Mouse (Mus musculus): ENCODE measurements around the gene Tomm40l. TPM values are rescaled to one million over a fixed set of nuclear protein-coding genes. Genes with fewer than 3 reads are reported as not detected.

Tomm40l gene
- polyA plus RNA-seq, 1 experiment from 2014 or later: 44.8 TPM

DNA sequence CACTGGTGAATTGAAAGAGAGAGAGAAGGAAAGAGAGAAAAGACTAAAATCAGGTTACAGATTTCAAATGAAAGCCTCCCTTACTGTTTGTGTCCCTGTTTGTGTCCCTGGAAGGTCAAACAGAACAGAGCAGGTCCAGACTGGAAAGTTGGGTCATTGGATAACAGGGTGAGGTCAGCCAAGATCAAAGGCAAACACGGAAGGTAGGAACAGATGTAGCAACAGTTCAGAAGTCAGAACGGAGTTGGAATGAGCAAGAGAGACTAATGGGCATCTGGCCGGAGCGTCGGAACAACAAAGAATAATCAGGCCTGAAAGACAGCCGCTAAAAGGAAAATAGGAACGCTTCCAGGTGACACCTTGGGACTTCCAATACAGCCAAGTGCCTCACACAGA, 18.1 kb downstream of the Tomm40l start:
- Histone ChIP-seq H3K4me1 (peaks cover under 1% of the 10 kb centered on the region; the same call in 1 of the 2 replicates), H3K9me3 (no peaks in the 10 kb centered on the region), H3K4me3 (no peak overlapping the region), H3K9ac (no peak overlapping the region), H3K36me3 (no peaks in the 10 kb centered on the region), H3K4me2 (no peak overlapping the region), H3K27ac (replicated peaks) (no peak overlapping the region), H3K27me3 (replicated peaks) (no peaks in the 10 kb centered on the region; the same call in 1 of the 2 replicates)
- WGBS: 53% methylated on average over 7 of the region's 7 CpGs
- no peak for ATAC-seq (ENCODE audit: extremely low read depth, insufficient number of reproducible peaks, low FRiP score, low TSS enrichment)

DNA sequence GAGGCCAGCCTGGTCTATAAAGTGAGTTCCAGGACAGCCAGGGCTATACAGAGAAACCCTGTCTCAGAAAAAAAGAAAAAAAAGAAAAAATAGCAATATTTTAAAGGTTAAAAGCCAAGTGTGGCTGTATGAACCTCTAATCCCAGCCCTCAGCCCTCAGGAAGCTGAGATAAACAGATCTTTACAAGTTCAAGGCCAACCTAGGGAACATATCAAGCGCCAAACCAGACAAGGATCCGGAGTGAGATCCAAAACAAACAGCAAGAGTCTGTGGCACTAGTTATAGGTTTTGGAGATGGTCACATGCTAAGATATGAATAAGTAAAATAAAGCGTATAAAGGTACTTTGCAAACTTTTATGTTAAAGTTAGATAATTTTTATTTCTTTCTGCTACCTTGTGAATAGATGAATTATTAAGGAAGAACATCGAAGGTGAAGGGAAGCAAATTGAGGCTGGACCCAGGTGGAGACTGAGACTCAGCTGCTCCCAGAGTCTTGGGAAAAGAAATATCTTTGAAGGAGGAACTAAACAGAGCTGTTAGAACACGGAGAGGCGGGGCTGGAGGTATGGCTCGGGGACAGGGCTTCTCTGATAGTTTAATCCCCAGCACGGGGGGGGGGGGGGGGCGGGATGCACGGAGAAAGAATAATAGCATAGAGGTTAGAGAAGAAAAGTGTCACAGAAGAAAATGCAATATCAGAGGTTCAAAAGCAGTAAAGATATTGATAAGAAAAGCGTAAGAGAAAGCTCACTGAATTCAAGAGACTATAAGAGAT, 18.7 kb downstream of the Tomm40l start:
- no peak for ATAC-seq (ENCODE audit: extremely low read depth, insufficient number of reproducible peaks, low FRiP score, low TSS enrichment)
- H3K4me1 ChIP-seq: no peaks in the 10 kb centered on the region
- H3K4me2 ChIP-seq: no peak overlapping the region
- WGBS: 54% methylated on average over 11 of the region's 11 CpGs
- H3K4me3 ChIP-seq: no peak overlapping the region
- no peaks in the 10 kb centered on the region for H3K36me3 ChIP-seq
- H3K9me3 ChIP-seq: no peaks in the 10 kb centered on the region
- H3K27me3 ChIP-seq (replicated peaks): no peaks in the 10 kb centered on the region; the same call in 1 of the 2 replicates
- H3K27ac ChIP-seq (replicated peaks): no peak overlapping the region
- H3K9ac ChIP-seq: no peak overlapping the region

DNA sequence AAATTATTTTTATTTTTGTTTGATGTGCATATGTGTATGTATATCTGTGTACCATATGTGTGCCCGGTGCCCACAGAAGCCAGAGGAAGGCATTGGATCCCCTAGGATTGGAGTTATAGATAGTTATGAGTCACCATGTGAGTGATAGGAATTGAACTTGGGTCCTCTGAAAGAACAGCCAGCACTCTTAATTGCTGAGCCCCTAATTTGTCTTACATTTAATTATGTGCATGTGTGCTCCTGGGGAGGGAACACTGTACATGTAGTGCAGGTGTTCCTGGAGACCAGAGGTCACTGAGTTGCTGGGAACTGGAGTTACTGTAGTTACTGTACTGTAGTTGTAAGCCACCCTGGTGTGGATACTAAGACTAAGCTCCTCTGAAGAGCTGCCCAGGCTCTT, 21.5 kb downstream of the Tomm40l start:
- peaks cover 18% of the 10 kb centered on the region for H3K27me3 ChIP-seq (replicated peaks)
- H3K9ac ChIP-seq: no peak overlapping the region
- no peak overlapping the region for H3K4me3 ChIP-seq
- 98% methylated on average over 1 of the region's 1 CpGs for WGBS
- peaks cover 6% of the 10 kb centered on the region for H3K4me1 ChIP-seq
- no peak overlapping the region for H3K27ac ChIP-seq (replicated peaks)
- no peaks in the 10 kb centered on the region for H3K9me3 ChIP-seq
- H3K36me3 ChIP-seq: no peaks in the 10 kb centered on the region
- no peak for ATAC-seq (ENCODE audit: extremely low read depth, insufficient number of reproducible peaks, low FRiP score, low TSS enrichment)
- H3K4me2 ChIP-seq: no peak overlapping the region

DNA sequence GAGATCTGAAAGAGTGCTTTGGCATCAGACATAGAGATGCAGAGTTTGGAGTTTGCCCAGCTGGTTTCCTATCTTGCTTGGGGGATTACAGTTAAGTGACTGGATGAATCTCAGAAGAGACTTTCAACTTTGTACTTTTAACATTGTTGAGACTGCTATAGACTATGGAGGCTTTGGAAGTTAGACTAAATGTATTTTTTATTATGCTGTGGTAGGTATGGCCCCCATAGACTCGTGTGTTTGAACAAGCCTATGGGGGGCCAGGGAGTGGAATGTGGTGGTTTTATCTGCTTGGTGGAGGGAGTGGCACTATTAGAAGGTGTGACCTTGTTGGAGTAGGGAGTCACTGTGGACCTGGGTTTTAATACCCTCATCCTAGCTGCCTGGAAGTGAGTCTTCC, 22.8 kb downstream of the Tomm40l start:
- peaks cover 31% of the 10 kb centered on the region for H3K27me3 ChIP-seq (replicated peaks)
- H3K9ac ChIP-seq: no peak overlapping the region
- no peak overlapping the region for H3K27ac ChIP-seq (replicated peaks)
- no peak overlapping the region for H3K4me3 ChIP-seq
- ATAC-seq (ENCODE audit: extremely low read depth, insufficient number of reproducible peaks, low FRiP score, low TSS enrichment): no peak
- H3K4me2 ChIP-seq: no peak overlapping the region
- 33% methylated on average over 1 of the region's 1 CpGs for WGBS
- no peaks in the 10 kb centered on the region for H3K9me3 ChIP-seq
- H3K36me3 ChIP-seq: no peaks in the 10 kb centered on the region
- H3K4me1 ChIP-seq: peaks cover 19% of the 10 kb centered on the region

DNA sequence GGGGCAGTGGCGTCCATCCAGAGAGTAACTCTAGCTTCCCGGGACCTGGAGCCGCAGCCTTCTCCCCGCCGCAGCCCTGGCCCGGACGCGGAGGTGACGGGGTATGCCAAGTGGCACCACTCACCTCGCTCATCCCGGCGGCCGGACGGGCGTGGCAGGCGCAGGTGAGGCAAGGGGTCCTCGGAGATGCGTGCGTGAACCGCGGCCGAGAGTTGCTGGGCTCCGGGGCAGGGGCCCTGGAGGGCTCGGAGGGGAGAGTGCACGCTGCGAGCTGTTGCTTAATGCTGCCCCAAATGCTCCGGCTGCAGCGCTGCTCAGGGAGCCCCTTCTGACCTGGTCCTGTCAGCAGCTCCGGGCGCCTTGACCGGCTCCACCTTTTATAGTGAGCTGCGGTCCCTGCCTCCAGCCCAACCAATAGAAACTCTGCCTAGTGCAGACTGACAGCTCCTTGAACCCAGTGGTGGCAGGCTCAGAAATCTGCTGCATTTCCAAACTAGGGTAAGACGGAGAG, 26.4 kb downstream of the Tomm40l start, which contains the start of gene Pcp4l1:
Gene Pcp4l1, minus strand, starts transcription at position 382 of the 511 bp plus-strand sequence.
- Histone ChIP-seq H3K4me2 (peak within 1 kb of the TSS; percentile 87), H3K27ac (replicated peaks) (peak within 1 kb of the TSS; percentile 51), H3K4me3 (peak within 1 kb of the TSS; percentile 68), H3K9ac (peak within 1 kb of the TSS; percentile 85), H3K27me3 (replicated peaks) (peaks cover 52% of the 10 kb centered on the region), H3K4me1 (peaks cover 43% of the 10 kb centered on the region), H3K9me3 (no peaks in the 10 kb centered on the region), H3K36me3 (no peaks in the 10 kb centered on the region)
- ATAC-seq (ENCODE audit: extremely low read depth, insufficient number of reproducible peaks, low FRiP score, low TSS enrichment): peak; percentile 84
- WGBS: 0% methylated on average over 33 of the region's 33 CpGs

DNA sequence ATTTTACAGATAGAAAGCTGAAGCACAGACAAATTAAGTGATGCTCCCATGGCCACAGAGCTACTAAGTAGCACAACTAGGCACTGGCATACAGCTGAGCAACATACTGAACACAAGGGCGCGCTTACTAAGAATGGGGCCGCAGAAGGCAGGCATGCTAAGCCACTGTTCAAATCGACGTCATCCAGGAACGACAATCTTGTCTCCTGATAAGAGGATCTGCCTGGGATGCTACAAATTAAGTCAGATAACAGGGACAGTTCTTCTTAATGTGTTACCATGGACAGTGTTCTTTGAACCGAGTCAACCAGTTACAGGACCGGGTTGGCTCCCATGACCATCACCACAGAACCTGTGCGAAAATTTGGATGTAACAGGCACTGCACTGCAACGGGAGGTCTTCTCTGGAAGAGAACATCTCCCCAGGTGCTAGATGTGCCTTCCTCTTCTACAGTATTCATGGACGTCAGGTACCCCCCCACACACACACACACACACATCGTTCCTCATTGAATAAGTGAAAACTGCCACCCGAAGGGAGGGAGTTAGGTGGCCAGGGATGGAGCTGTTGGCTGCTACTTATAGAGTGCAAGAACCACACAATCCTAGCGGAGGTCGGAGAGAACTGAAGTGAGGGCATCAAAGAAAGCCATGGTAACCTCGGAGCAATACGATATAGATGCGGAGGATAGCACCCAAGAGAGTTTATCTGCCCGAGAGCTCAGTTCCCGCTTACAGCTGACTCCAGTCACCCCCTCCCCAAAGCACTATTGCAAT, 27.1 kb downstream of the Tomm40l start:
- WGBS: 8% methylated on average over 20 of the region's 20 CpGs
- no peaks in the 10 kb centered on the region for H3K9me3 ChIP-seq
- peaks cover 52% of the 10 kb centered on the region for H3K27me3 ChIP-seq (replicated peaks)
- peaks cover 50% of the 10 kb centered on the region for H3K4me1 ChIP-seq
- H3K4me2 ChIP-seq: peak overlapping the region; percentile 87
- ATAC-seq (ENCODE audit: extremely low read depth, insufficient number of reproducible peaks, low FRiP score, low TSS enrichment): no peak
- H3K4me3 ChIP-seq: peak overlapping the region; percentile 68
- peak overlapping the region; percentile 51 for H3K27ac ChIP-seq (replicated peaks)
- no peaks in the 10 kb centered on the region for H3K36me3 ChIP-seq
- H3K9ac ChIP-seq: peak overlapping the region; percentile 85

DNA sequence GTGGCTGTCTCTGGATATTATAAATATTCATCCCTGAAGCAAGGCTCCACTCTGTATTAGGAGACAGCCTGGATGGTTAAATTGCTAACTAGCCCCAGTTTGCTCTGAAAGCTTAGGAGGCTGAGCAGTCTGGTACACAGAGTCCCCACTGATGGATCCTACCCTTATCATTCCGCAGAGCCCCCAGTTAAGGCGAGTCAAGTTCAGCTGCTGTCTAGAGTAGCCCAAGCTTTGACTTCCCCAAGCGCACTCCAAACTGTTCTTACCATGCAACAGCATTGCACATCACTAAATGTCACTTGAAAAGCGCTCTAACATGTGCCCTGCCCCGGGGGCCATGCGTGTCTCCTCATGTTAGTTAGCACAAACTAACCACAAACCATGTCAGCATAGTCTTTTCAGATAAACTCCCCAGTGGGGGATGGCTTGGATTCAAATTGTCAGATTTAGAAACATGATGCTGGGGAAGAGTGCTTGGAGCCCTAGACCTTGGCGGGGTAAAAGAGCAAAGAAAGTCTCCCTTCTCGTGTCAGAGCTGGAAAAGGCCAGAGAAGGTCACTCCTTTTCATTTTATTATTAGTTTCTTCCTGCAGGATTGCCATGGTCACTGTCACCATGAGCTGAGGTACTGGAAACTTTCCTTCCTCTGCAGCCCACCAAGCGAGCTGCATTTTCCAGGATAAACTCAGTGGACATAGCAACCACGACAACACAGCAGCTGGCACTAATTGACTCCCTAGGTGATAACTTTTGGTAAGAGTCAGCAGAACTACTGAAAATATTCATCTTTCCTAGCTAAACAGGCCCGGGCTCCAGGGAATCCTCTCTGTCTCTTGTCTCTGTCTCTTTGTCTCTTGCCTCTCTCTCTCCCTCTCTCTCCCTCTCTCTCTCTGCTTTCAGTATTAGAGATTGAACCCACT, 28.1 kb downstream of the Tomm40l start:
- Histone ChIP-seq H3K27ac (replicated peaks) (no peak overlapping the region), H3K9ac (peak overlapping the region; percentile 85), H3K4me3 (peak overlapping the region; percentile 68), H3K4me2 (peak overlapping the region; percentile 87), H3K4me1 (peaks cover 60% of the 10 kb centered on the region), H3K27me3 (replicated peaks) (peaks cover 52% of the 10 kb centered on the region), H3K36me3 (no peaks in the 10 kb centered on the region), H3K9me3 (no peaks in the 10 kb centered on the region)
- WGBS: 36% methylated on average over 11 of the region's 11 CpGs
- ATAC-seq (ENCODE audit: extremely low read depth, insufficient number of reproducible peaks, low FRiP score, low TSS enrichment): no peak

DNA sequence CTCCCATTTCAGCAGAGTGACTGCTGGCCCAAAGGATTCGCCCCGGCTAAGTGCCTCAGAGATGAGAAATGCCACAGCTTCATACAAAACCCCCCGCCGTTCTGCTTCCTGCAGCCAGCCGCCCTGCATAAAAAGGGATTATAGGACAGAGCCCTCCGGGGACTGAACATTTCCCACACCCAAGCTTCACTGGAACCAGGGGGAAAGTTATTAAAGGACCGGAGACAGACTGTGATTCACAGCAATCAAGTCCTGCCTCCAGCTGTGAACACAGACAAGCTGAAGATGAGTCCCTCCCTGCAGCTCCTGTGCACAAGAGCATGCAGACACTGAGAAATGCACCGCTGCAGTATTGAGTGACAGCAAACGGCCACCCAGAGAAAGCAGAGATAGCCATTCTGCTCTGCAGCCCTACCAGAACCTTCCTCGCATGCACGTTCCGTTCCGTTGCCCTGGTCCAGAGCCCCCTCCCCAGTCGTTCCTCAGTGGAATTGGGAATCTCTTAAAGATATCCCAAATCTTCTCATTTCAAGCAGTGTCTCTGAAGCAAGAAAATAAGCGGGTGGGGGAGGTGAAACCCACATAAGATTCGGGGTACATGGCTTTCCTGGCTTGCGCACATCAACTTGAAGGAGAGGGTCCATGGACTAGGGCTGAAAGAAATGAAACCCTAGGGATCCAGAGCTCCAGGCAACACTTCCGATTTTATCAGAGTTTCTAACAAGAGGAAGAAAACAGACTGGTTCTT, 29.0 kb downstream of the Tomm40l start:
- no peaks in the 10 kb centered on the region for H3K9me3 ChIP-seq

DNA sequence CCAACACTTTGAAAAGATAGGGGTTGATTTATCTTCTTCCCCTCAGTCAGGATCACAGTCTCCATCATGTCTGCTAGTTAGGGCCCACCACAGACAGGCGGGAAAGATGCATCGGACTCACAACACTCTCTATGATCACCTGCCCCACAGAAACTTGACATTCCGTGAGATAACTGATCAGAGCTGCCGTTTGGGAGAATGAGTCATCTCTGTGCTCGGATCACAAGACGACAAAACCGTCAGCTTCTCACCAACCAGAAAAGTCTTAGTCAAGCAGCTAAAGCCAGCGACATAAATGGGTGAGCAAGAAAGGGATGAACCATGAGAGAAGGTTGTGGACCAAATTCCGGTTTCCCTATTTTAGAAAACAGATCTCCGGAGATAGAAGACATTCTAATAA, 30.0 kb downstream of the Tomm40l start:
- Histone ChIP-seq H3K27ac (replicated peaks) (no peak overlapping the region), H3K4me2 (no peak overlapping the region), H3K4me1 (peaks cover 77% of the 10 kb centered on the region), H3K36me3 (no peaks in the 10 kb centered on the region), H3K9me3 (no peaks in the 10 kb centered on the region), H3K27me3 (replicated peaks) (peaks cover 44% of the 10 kb centered on the region), H3K9ac (no peak overlapping the region), H3K4me3 (no peak overlapping the region)
- WGBS: 40% methylated on average over 10 of the region's 10 CpGs
- no peak for ATAC-seq (ENCODE audit: extremely low read depth, insufficient number of reproducible peaks, low FRiP score, low TSS enrichment)

More for the DNA sequence above, 29.0 kb downstream of the Tomm40l start:
- peaks cover 69% of the 10 kb centered on the region for H3K4me1 ChIP-seq
- H3K4me2 ChIP-seq: peak overlapping the region; percentile 87
- WGBS: 9% methylated on average over 18 of the region's 18 CpGs
- peak overlapping the region; percentile 65 for H3K9ac ChIP-seq
- H3K4me3 ChIP-seq: peak overlapping the region; percentile 38
- 0 out of 2 replicates have a peak overlapping the region, but pooled peaks have one; percentile 5 for H3K27ac ChIP-seq (replicated peaks)
- H3K27me3 ChIP-seq (replicated peaks): peaks cover 52% of the 10 kb centered on the region
- ATAC-seq (ENCODE audit: extremely low read depth, insufficient number of reproducible peaks, low FRiP score, low TSS enrichment): no peak
- no peaks in the 10 kb centered on the region for H3K36me3 ChIP-seq

DNA sequence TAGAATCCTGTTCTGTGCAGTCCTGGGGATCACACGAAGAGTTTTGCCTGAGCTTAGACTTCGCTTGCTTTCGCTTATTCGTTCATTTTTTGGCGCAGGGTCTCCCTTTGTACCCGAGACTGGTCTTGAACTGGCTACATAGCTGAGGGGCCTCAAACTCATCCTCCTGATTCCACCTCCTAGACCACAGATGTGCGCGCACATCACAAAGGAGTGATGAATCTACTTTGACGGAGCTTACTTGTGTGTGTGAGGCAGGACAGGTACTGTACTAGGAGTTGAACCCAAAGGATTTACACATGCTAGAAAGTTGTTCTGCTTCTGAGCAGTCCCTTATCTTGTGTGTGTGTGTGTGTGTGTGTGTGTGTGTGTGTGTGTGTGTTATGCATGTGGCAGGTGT, 31.5 kb downstream of the Tomm40l start:
- no peak overlapping the region for H3K4me3 ChIP-seq
- H3K4me1 ChIP-seq: peaks cover 86% of the 10 kb centered on the region
- no peaks in the 10 kb centered on the region for H3K9me3 ChIP-seq
- no peak overlapping the region for H3K9ac ChIP-seq
- no peak for ATAC-seq (ENCODE audit: extremely low read depth, insufficient number of reproducible peaks, low FRiP score, low TSS enrichment)
- peaks cover 35% of the 10 kb centered on the region for H3K27me3 ChIP-seq (replicated peaks)
- H3K27ac ChIP-seq (replicated peaks): peak overlapping the region; percentile 95
- no peak overlapping the region for H3K4me2 ChIP-seq
- no peaks in the 10 kb centered on the region for H3K36me3 ChIP-seq
- WGBS: 92% methylated on average over 9 of the region's 9 CpGs
